Mouse (Mus musculus): ENCODE measurements around the gene Onecut3.

DNA sequence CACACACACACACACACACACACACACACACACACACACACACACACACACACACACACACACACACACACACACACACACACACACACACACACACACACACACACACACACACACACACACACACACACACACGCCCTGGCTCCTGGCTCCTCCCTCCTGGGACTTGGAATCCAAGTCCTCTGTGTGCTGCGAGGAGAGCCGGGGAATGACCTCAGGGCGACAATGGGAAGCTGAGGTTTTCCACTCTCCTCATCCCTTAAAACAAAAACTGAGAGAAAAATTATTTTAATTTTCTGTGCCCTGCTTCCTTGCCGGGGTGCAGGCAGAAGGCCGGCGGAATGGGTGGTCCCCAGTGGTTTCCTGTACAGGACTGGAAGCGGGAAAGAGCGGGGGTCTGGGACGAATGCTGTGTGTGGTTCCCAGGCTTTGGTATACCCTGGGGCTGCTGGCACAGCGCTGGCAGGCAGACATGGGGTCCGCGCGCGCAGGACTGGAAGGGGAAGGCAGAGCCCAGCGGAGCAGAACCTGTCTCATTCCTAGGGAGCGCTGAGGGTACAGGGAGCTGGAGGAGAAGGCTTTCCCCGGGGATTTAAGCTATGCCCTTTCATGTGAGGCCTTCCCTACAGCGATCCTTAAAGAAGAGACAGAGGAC, 30.1 kb upstream of the Onecut3 start:
- no peak for TF ChIP-seq CTCF (IDR thresholded peaks at IDR 0.05; ENCODE audit: control insufficient read depth, insufficient read depth, low read length)
- TF ChIP-seq POLR2A (IDR thresholded peaks at IDR 0.05; ENCODE audit: borderline replicate concordance, control insufficient read depth, low read depth, low read length), result no peak

All from bone marrow, adult 2 months (tissue).